Mouse (Mus musculus) ES-E14 (cell line): ENCODE data around the gene Nek7. TPM values are rescaled to one million over a fixed set of nuclear protein-coding genes. Genes with fewer than 3 reads are reported as not detected.

Source experiments
- DNase-seq: peaks from one replicate; pipeline ENCODE4 v3.0.0-alpha.2; 2013; ENCODE audit warnings: low read depth, low spot score
- H3K27ac ChIP-seq: 2 replicates; pipeline ENCODE4 v1.5.1; 2012; ENCODE audit warnings: low read depth, mild to moderate bottlenecking, low read length, moderate library complexity, mixed read lengths; ENCODE audit not compliant: poor library complexity, insufficient read depth, severe bottlenecking
- H3K36me3 ChIP-seq: 2 replicates; pipeline ENCODE4 v1.6.1; 2012; ENCODE audit warnings: mild to moderate bottlenecking, low read length, moderate library complexity, mixed read lengths; ENCODE audit not compliant: control insufficient read depth, poor library complexity, insufficient read depth, severe bottlenecking
- H3K4me1 ChIP-seq, 2 experiments: fragments of 150-350 bp in 1 of 2; sonication (generic) in 1 of 2; 2 replicates each; pipeline ENCODE4 v1.6.1; 2012; ENCODE audit warnings: low read length in 2 of 2, mild to moderate bottlenecking in 1 of 2, mixed read lengths in 1 of 2; ENCODE audit not compliant: control insufficient read depth in 2 of 2, insufficient read depth in 2 of 2, poor library complexity in 1 of 2
- H3K4me3 ChIP-seq, 2 experiments: fragments of 150-350 bp in 1 of 2; sonication (generic) in 1 of 2; 2 replicates each; pipeline ENCODE4 v1.5.1; 2012; ENCODE audit warnings: low read length in 2 of 2, low read depth in 1 of 2, mild to moderate bottlenecking in 1 of 2, mixed read lengths in 1 of 2; ENCODE audit not compliant: insufficient read depth in 1 of 2, poor library complexity in 1 of 2, severe bottlenecking in 1 of 2
- H3K9ac ChIP-seq: 2 replicates; pipeline ENCODE4 v1.6.1; 2012; ENCODE audit warnings: low read depth, mild to moderate bottlenecking, low read length, mixed read lengths; ENCODE audit not compliant: poor library complexity, insufficient read depth, severe bottlenecking
- H3K9me3 ChIP-seq: fragments of 150-350 bp; sonication (generic); 2 replicates; pipeline ENCODE4 v1.6.1; 2012; ENCODE audit warnings: low read depth, mild to moderate bottlenecking, low read length; ENCODE audit not compliant: control insufficient read depth, insufficient read depth
- CHD2 ChIP-seq: IDR thresholded peaks from 2 replicates; pipeline ENCODE4 v1.6.1; 2014; ENCODE audit warnings: mild to moderate bottlenecking, low read depth, low read length, inconsistent platforms
- HCFC1 ChIP-seq: IDR thresholded peaks from 2 replicates; pipeline ENCODE4 v1.6.1; 2012; ENCODE audit warnings: low read length, inconsistent platforms, borderline replicate concordance; ENCODE audit not compliant: insufficient read depth
- MAFK ChIP-seq: IDR thresholded peaks from 2 replicates; pipeline ENCODE4 v1.6.1; 2014; ENCODE audit warnings: mild to moderate bottlenecking, low read depth, low read length, inconsistent platforms; ENCODE audit not compliant: insufficient read depth
- ZC3H11A ChIP-seq: IDR thresholded peaks from 2 replicates; pipeline ENCODE4 v1.6.1; 2012; ENCODE audit warnings: low read depth, mild to moderate bottlenecking, inconsistent platforms, low read length, borderline replicate concordance
- ZNF384 ChIP-seq: IDR thresholded peaks from 2 replicates; pipeline ENCODE4 v1.6.1; 2012; ENCODE audit warnings: low read depth, low read length, inconsistent platforms
- in situ Hi-C, 2 experiments: fragments of 600-800 bp; cut with MboI; formaldehyde crosslinking; loops; one replicate each; pipeline ENCODE4 v1.15.1; 2025; ENCODE audit warnings: low sequenced_read_pairs in 2 of 2, inconsistent platforms in 1 of 2; ENCODE audit not compliant: unreplicated experiment in 2 of 2
- total RNA-seq: library from RNA; depleted of rRNA; stranded (reverse); fragments of 300-350 nt; gene quantifications from 2 replicates; pipeline ENCODE4 v1.2.3, GENCODE M21; 2012

The Nek7 gene
- total RNA-seq, 1 experiment: 13.3 TPM

DNA sequence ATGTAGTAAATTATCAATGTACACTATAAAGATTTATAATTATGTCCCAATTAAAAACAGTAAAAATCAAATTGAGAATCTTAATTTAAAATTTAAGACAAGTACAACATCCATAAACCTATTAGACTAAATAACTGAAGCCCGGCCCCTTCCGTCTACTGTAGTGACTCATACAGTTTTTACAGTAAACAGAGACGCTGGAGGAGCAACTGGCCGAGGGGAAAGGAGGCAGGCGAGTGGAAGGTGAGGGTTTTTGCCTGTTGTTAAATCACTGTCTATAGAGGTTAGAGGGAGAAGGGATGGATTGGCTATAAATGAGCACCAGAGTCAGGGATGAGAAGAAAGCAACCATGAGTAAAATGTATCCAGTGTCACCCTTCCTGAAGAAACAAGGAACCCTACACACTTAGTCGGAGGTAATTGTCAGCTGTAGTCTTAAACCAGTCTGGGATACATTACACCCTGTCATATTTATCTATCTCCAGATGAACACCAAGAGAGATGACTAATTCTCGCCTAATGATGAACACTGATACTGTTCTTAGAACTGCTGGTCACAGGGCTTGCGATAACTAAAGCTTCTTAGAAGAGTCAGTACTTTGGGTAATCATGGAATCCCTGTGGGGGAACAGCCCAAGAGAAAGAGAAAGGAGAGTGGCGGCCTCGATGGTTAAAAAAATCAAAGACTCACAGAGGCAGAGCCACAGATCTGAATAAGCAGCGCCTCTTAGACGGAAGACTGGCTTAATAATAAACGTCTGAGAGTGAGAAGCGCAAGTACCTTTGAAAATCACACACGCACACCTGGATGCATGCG, 84.0 kb downstream of the Nek7 start:
- no peak overlapping the region for H3K9ac ChIP-seq
- no peaks in the 10 kb centered on the region for H3K36me3 ChIP-seq
- H3K27ac ChIP-seq: no peak overlapping the region
- in situ Hi-C loops: no loop called here
- H3K4me3 ChIP-seq: no peak overlapping the region
- no peak for TF ChIP-seq MAFK
- TF ChIP-seq CHD2: no peak
- TF ChIP-seq ZC3H11A: no peak
- TF ChIP-seq HCFC1: no peak
- no peak for TF ChIP-seq ZNF384
- H3K9me3 ChIP-seq: no peaks in the 10 kb centered on the region
- H3K4me1 ChIP-seq: no peaks in the 10 kb centered on the region
- DNase-seq: no peak

- Histone ChIP-seq H3K27ac (no peak overlapping the region), H3K9me3 (no peaks in the 10 kb centered on the region), H3K4me1 (no peaks in the 10 kb centered on the region), H3K4me3 (no peak overlapping the region), H3K36me3 (no peaks in the 10 kb centered on the region), H3K9ac (no peak overlapping the region)
- in situ Hi-C loops: no loop called here
- DNase-seq: no peak
- TF ChIP-seq HCFC1 (no peak), ZNF384 (no peak), MAFK (no peak), CHD2 (no peak), ZC3H11A (no peak)
These were observed 89.3 kb downstream of the Nek7 start for GRCm38 (mm10) chr1:138530604-138531003.

- Histone ChIP-seq H3K4me3 (no peak overlapping the region), H3K4me1 (no peaks in the 10 kb centered on the region), H3K9ac (no peak overlapping the region), H3K36me3 (no peaks in the 10 kb centered on the region), H3K27ac (no peak overlapping the region), H3K9me3 (no peaks in the 10 kb centered on the region)
- no peak for TF ChIP-seq ZC3H11A
- TF ChIP-seq CHD2: no peak
- no peak for TF ChIP-seq HCFC1
- TF ChIP-seq MAFK: no peak
- no peak for TF ChIP-seq ZNF384
- DNase-seq: no peak
- in situ Hi-C loops: no loop called here
These were observed 96.0 kb downstream of the Nek7 start for GRCm38 (mm10) chr1:138523962-138524361.

DNA sequence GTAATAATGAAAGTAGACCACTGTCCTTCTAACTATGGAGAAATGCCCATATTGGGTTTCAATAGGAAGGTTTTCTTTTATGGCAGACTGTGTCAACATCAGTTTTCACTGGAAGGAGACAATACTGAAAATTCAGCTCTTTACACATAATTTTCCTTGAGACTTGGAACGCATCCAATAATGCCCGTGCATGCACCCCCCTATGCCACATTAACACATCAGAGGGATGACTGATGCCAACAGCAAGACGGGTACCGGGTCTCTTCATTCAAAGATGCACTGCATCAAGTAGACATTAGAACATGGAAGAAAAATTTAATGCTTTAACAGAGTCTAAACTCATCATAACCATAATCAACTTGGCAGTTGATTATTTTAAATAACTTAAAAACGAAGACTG, 101.7 kb downstream of the Nek7 start:
- DNase-seq: no peak
- in situ Hi-C loops: no loop called here
- no peaks in the 10 kb centered on the region for H3K36me3 ChIP-seq

More for the DNA sequence above, 101.7 kb downstream of the Nek7 start:
- TF ChIP-seq ZC3H11A (no peak), MAFK (no peak), CHD2 (no peak), ZNF384 (no peak), HCFC1 (no peak)
- no peak overlapping the region for H3K4me3 ChIP-seq
- no peak overlapping the region for H3K9ac ChIP-seq
- no peak overlapping the region for H3K27ac ChIP-seq
- H3K4me1 ChIP-seq: no peaks in the 10 kb centered on the region
- no peaks in the 10 kb centered on the region for H3K9me3 ChIP-seq
